Mouse (Mus musculus): ENCODE data around the gene Slc8a2. TPM values are rescaled to one million over a fixed set of nuclear protein-coding genes. Genes with fewer than 3 reads are reported as not detected.

Gene Slc8a2
- polyA plus RNA-seq, 2 experiments: 0.08 TPM; not detected in 1

DNA sequence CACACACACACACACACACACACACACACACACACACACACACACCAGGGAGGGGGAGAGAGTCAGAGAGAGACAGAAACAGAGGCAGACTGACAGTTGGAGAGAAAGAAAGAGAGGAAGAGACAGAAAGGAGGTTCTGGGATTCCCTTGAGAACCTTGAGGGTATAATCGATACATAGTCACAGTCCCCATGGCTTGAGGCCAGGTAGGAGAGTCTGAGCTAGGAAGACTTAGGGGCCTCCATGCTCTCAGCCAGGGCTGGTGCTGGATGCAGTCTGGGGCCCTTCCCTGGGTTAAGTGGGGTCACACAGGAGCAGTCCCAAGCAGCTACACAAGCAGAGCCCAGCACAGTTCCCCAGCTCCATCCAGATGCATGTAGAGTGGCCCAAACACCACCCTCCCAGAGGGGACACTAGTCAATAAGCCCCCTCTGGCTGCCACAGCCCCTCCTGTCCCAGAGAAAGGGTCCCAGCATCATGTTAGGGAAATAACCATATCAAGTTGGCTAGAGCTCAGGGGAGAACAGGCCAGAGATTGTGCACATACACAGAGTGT lies 43.0 kb downstream of the Slc8a2 start:
- no peaks in the 10 kb centered on the region for H3K4me1 ChIP-seq (replicated peaks; ENCODE audit: control insufficient read depth in 2 of 2, insufficient read depth in 2 of 2, low read length in 1 of 2)
- no peak overlapping the region for H3K4me3 ChIP-seq (ENCODE audit: insufficient read depth in 1 of 2, low read depth in 2 of 2, low read length in 2 of 2)
- no peak overlapping the region for H3K9ac ChIP-seq (replicated peaks)
- no peaks in the 10 kb centered on the region for H3K9me3 ChIP-seq (ENCODE audit: control insufficient read depth, low read length)
- no peak overlapping the region for H3K4me2 ChIP-seq (ENCODE audit: low read depth)
- H3K27me3 ChIP-seq (ENCODE audit: control insufficient read depth, insufficient read depth, low read length): peaks cover 18% of the 10 kb centered on the region
- H3K36me3 ChIP-seq (replicated peaks; ENCODE audit: control insufficient read depth, insufficient read depth, low read depth): no peaks in the 10 kb centered on the region
- WGBS (ENCODE audit: insufficient replicate concordance): 36% methylated on average over 1 of the region's 1 CpGs
- H3K27ac ChIP-seq: no peak overlapping the region
- TF ChIP-seq EP300 (IDR thresholded peaks at IDR 0.05; ENCODE audit: low read depth): no peak
- no peak for TF ChIP-seq CTCF (IDR thresholded peaks at IDR 0.05; ENCODE audit: low read depth)
- ATAC-seq (ENCODE audit: insufficient read depth) (no peak), DNase-seq (ENCODE audit: low read depth in 3 of 3, low spot score in 3 of 3) (no peak)

DNA sequence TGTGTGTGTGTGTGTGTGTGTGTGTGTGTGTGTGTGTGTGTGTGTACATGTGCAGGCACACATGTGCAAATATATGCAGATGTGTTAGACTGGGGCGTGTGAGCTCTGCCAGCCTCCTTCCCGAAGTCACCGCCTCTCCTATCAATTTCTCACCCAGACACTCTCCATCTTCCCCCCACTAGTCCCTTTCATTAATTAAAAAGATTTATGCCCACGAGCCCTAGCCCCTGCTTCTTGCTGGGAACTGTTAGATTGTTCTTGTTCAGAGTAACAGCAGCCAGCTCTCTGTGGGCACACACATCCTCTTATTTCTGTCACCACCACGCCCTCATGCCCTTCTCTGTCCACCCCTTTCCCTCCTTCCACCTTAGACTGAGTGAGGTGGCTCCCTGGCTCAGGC lies 43.5 kb downstream of the Slc8a2 start:
- TF ChIP-seq EP300 (IDR thresholded peaks at IDR 0.05; ENCODE audit: low read depth) (no peak), CTCF (IDR thresholded peaks at IDR 0.05; ENCODE audit: low read depth) (no peak)
- ATAC-seq (ENCODE audit: insufficient read depth) (no peak), DNase-seq (ENCODE audit: low read depth in 3 of 3, low spot score in 3 of 3) (no peak)
- Histone ChIP-seq H3K4me2 (ENCODE audit: low read depth) (no peak overlapping the region), H3K4me3 (ENCODE audit: insufficient read depth in 1 of 2, low read depth in 2 of 2, low read length in 2 of 2) (no peak overlapping the region), H3K36me3 (replicated peaks; ENCODE audit: control insufficient read depth, insufficient read depth, low read depth) (no peaks in the 10 kb centered on the region), H3K27ac (no peak overlapping the region), H3K27me3 (ENCODE audit: control insufficient read depth, insufficient read depth, low read length) (peaks cover 18% of the 10 kb centered on the region), H3K9me3 (ENCODE audit: control insufficient read depth, low read length) (no peaks in the 10 kb centered on the region), H3K9ac (replicated peaks) (no peak overlapping the region), H3K4me1 (replicated peaks; ENCODE audit: control insufficient read depth in 2 of 2, insufficient read depth in 2 of 2, low read length in 1 of 2) (no peaks in the 10 kb centered on the region)
- 40% methylated on average over 5 of the region's 5 CpGs for WGBS (ENCODE audit: insufficient replicate concordance)

- H3K4me3 ChIP-seq (ENCODE audit: insufficient read depth in 1 of 2, low read depth in 2 of 2, low read length in 2 of 2): peak within 1 kb of the TSS; percentile 36 to 39
- peaks cover 18% of the 10 kb centered on the region for H3K27me3 ChIP-seq (ENCODE audit: control insufficient read depth, insufficient read depth, low read length)
- 2% methylated on average over 40 of the region's 42 CpGs for WGBS (ENCODE audit: insufficient replicate concordance)
- no peak within 1 kb of the TSS for H3K9ac ChIP-seq (replicated peaks)
- DNase-seq (ENCODE audit: low read depth in 3 of 3, low spot score in 3 of 3): no peak
- no peak for ATAC-seq (ENCODE audit: insufficient read depth)
- H3K9me3 ChIP-seq (ENCODE audit: control insufficient read depth, low read length): no peaks in the 10 kb centered on the region
- TF ChIP-seq CTCF (IDR thresholded peaks at IDR 0.05; ENCODE audit: low read depth) (peak; percentile 36; the same call in 1 of the 2 replicates), EP300 (IDR thresholded peaks at IDR 0.05; ENCODE audit: low read depth) (no peak)
- H3K27ac ChIP-seq: no peak within 1 kb of the TSS
- H3K4me2 ChIP-seq (ENCODE audit: low read depth): peak within 1 kb of the TSS; percentile 52
- H3K4me1 ChIP-seq (replicated peaks; ENCODE audit: control insufficient read depth in 2 of 2, insufficient read depth in 2 of 2, low read length in 1 of 2): no peaks in the 10 kb centered on the region
- no peaks in the 10 kb centered on the region for H3K36me3 ChIP-seq (replicated peaks; ENCODE audit: control insufficient read depth, insufficient read depth, low read depth)
Measured at GRCm38 (mm10) chr7:16174597-16175541, 45.2 kb downstream of the Slc8a2 start, which contains the start of gene Meis3. Meis3 (plus strand) TSS chr7:16175090.

- ATAC-seq (ENCODE audit: insufficient read depth) (no peak), DNase-seq (ENCODE audit: low read depth in 3 of 3, low spot score in 3 of 3) (no peak)
- TF ChIP-seq EP300 (IDR thresholded peaks at IDR 0.05; ENCODE audit: low read depth): no peak
- no peak for TF ChIP-seq CTCF (IDR thresholded peaks at IDR 0.05; ENCODE audit: low read depth)
- Histone ChIP-seq H3K4me2 (ENCODE audit: low read depth) (peak overlapping the region; percentile 52), H3K9me3 (ENCODE audit: control insufficient read depth, low read length) (no peaks in the 10 kb centered on the region), H3K27me3 (ENCODE audit: control insufficient read depth, insufficient read depth, low read length) (peaks cover 18% of the 10 kb centered on the region), H3K36me3 (replicated peaks; ENCODE audit: control insufficient read depth, insufficient read depth, low read depth) (no peaks in the 10 kb centered on the region), H3K27ac (no peak overlapping the region), H3K9ac (replicated peaks) (no peak overlapping the region), H3K4me3 (ENCODE audit: insufficient read depth in 1 of 2, low read depth in 2 of 2, low read length in 2 of 2) (peak overlapping the region; percentile 36 to 39; a peak in 3 of 4 replicates), H3K4me1 (replicated peaks; ENCODE audit: control insufficient read depth in 2 of 2, insufficient read depth in 2 of 2, low read length in 1 of 2) (no peaks in the 10 kb centered on the region)
- 1% methylated on average over 8 of the region's 10 CpGs for WGBS (ENCODE audit: insufficient replicate concordance)
Measured at GRCm38 (mm10) chr7:16175542-16175931, 45.9 kb downstream of the Slc8a2 start.

GRCm38 (mm10) chr7:16178114-16178513 lies 48.5 kb downstream of the Slc8a2 start:
- Histone ChIP-seq H3K36me3 (replicated peaks; ENCODE audit: control insufficient read depth, insufficient read depth, low read depth) (no peaks in the 10 kb centered on the region), H3K27ac (no peak overlapping the region), H3K9ac (replicated peaks) (no peak overlapping the region), H3K4me3 (ENCODE audit: insufficient read depth in 1 of 2, low read depth in 2 of 2, low read length in 2 of 2) (no peak overlapping the region), H3K9me3 (ENCODE audit: control insufficient read depth, low read length) (no peaks in the 10 kb centered on the region), H3K27me3 (ENCODE audit: control insufficient read depth, insufficient read depth, low read length) (peaks cover 18% of the 10 kb centered on the region), H3K4me1 (replicated peaks; ENCODE audit: control insufficient read depth in 2 of 2, insufficient read depth in 2 of 2, low read length in 1 of 2) (no peaks in the 10 kb centered on the region), H3K4me2 (ENCODE audit: low read depth) (no peak overlapping the region)
- DNase-seq (ENCODE audit: low read depth in 3 of 3, low spot score in 3 of 3) (no peak), ATAC-seq (ENCODE audit: insufficient read depth) (no peak)
- TF ChIP-seq CTCF (IDR thresholded peaks at IDR 0.05; ENCODE audit: low read depth) (no peak), EP300 (IDR thresholded peaks at IDR 0.05; ENCODE audit: low read depth) (no peak)
- 57% methylated on average over 4 of the region's 4 CpGs for WGBS (ENCODE audit: insufficient replicate concordance)

All from liver, embryonic 14.5 days (tissue).